Mouse (Mus musculus) T-helper 1 cell (primary cell): ENCODE data around the gene Socs7.
"Not testable (repeated sequence)": the region's sequence is repeated elsewhere in the genome, so short reads cannot be mapped to it uniquely, and the experiment has no call there.

Source experiments
- in situ Hi-C: fragments of 300-600 bp; cut with MboI, MseI; formaldehyde crosslinking; loops from one replicate; pipeline ENCODE4 v1.15.1; 2025; ENCODE audit warnings: high pct_unique_total_duplicates

The Socs7 gene

DNA sequence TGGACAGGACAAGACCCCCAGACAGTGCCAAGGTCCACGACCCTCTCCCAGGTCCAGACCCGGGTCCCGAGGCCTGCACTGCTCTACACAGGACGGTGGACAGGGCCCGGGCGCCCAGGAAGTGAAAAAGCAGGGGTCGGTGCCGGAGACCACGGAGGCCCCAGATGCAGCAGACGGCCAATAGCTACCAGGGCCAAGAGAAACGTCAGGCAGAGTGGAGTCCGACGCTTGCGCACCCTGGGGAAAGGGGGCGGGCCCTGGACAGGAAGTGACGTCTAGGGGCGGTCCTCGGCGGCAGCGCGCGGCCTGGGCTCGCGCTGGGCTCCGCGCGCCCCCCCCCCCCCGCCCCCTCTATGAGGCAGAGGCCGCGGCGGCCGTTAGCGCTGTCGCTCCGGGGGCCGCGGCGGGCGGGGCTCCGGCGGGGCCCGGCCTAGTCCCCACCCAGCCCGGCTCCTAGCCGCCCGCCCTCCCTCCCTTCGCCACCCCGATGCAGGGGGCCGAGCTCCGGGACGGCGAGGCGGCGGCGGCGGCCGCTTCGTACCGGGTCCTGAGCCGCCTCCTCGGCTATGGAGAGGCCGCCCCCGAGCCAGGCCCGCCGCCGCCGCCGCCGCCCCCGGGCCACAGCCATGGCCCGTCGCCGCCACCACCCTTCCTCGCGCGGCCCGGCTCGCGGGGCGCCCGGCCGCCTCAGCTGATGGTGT, at the start of gene Socs7:
Socs7 (plus strand) TSS at position 604 of the 701 bp plus-strand sequence.
- in situ Hi-C loops, result loop anchor here (10.0 kb wide), 1 partner anchor 1293 kb away; no protein-coding TSS in a partner anchor

DNA sequence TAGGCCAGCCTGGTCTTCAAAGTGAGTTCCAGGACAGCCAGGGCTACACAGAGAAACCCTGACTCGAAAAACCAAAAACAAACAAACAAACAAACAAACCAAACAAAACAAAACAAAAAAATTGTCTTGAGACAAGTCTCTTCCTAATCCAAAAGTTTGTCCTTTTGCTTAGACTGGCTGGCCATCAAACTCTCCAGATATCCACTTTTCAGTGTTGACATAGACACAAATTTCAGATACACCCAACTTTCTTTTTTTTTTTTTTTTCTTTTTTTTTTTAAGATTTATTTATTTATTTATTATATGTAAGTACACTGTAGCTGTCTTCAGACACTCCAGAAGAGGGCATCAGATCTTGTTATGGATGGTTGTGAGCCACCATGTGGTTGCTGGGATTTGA, 49.5 kb upstream of the Socs7 start:
- in situ Hi-C loops, result not testable (repeated sequence)

DNA sequence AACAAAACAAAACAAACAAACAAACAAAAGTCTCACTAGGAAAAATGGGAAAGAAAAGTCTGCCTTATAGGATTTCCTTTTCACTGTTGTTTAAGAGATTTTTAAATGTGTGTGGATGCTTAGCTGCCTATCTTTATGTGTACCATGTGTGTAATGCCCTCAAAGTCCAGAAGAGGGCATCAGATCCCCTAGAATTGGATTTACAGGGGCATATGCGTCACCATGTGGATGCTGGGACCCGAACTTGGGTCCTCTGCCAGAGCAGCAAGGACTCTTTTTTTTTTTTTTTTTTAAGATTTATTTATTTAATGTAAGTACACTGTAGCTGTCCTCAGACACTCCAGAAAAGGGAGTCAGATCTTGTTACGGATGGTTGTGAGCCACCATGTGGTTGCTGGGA, 48.2 kb upstream of the Socs7 start:
- in situ Hi-C loops, result no loop called here

DNA sequence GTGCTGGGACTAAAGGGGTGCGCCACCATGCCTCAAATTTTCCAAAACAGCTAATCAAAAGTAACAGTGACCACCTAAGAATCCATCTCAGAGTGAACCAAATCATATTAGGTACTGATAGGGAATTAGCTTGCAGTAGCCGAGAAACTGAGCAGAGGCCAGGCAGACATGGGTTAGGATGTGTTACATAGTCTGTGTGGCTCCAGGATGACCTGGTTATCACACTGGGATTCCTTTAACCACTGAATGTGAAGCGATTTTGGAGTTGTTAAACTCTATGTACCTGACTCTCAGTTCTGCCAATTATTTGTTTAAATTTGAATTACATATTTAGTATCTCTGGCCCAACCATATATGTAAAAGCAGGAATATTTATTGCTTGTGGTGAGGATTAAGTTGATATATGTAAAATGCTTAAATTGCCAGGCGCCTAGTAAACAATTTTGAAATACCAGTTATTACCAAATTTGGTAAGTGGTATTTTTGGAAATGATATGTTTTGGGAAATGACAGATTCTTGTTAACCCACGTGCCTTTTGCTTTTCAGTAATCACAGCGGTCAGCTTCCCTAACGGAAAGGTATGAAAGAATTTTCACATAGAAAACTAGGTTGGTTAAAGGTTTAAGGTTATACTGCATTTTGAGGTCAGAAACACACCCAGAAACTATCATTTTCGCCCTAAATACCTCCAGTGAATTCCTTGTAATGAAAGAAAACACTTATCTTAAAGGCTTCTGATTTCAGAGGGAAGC, 47.4 kb upstream of the Socs7 start:
- in situ Hi-C loops, result loop anchor here (5.0 kb wide), 1 partner anchor 38 kb away; no protein-coding TSS in a partner anchor

GRCm38 (mm10) chr11:97315504-97316503, 46.5 kb upstream of the Socs7 start, which contains the start of gene Mrpl45:
Gene Mrpl45, plus strand, starts transcription at chr11:97315716.
- in situ Hi-C loops, result loop anchor here (5.0 kb wide), 1 partner anchor 39 kb away; no protein-coding TSS in a partner anchor

- in situ Hi-C loops, result no loop called here
Observed at GRCm38 (mm10) chr11:97321197-97321596, 41.2 kb upstream of the Socs7 start.

DNA sequence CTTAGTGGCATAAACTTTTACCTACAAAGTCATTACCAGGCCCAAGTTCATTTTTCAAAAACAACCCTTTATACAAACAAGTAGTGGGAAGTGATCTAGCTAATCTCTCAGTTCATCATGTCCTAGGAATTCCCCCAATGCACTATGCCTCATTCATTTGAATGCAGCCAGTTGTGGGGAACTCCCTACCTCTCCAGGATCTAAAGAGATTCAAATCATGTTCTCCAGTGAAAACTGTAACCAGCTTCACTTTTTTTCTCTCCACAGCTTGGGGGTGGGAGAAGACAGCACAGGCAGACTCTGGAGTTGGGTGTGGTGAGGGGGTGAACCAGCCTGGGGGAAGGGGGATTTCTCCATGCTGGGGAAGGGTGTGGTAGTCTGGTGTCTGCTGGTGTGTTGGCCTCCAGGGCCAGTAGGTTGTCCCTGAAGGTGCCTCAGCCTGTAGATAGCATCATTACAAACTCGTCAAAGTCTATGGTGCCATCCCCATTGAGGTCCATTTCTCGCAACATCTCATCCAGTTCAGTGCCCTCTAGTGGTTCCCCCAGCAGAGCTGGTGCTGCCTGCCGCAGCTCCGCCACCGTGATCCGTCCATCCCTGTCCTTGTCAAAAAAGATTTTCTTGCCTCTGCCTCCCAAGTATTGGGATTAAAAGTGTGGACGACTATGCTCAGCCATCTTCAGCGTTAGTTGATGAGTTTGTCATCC, 40.3 kb upstream of the Socs7 start:
- in situ Hi-C loops, result not testable (repeated sequence)

DNA sequence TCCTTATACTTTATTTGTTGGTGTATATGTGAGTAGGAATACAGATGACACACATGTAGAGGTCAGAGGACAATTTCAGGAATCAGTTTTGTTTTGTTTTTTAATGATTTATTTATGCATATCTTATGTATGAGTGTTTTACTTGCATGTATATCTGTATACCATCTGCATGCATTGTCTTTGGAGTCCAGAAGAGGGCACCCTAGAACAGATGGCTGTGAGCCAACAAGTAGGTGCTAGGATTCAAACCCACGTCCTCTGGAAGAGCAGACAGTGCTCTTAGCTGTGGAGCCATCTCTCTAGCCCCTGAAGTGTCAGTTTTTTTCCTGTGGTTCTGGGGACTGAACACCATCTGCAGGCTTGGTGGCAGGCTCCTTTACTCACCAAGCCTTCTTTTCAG, 37.1 kb upstream of the Socs7 start:
- in situ Hi-C loops, result no loop called here

- in situ Hi-C loops, result no loop called here
Observed at GRCm38 (mm10) chr11:97328148-97328547, 34.2 kb upstream of the Socs7 start.

GRCm38 (mm10) chr11:97330315-97330714, 32.0 kb upstream of the Socs7 start:
- in situ Hi-C loops, result no loop called here

- in situ Hi-C loops, result no loop called here
Observed at GRCm38 (mm10) chr11:97331231-97332190, 30.8 kb upstream of the Socs7 start.

GRCm38 (mm10) chr11:97333044-97333443, 29.3 kb upstream of the Socs7 start:
- in situ Hi-C loops, result no loop called here

- in situ Hi-C loops, result no loop called here
Observed at GRCm38 (mm10) chr11:97333896-97334295, 28.5 kb upstream of the Socs7 start.

DNA sequence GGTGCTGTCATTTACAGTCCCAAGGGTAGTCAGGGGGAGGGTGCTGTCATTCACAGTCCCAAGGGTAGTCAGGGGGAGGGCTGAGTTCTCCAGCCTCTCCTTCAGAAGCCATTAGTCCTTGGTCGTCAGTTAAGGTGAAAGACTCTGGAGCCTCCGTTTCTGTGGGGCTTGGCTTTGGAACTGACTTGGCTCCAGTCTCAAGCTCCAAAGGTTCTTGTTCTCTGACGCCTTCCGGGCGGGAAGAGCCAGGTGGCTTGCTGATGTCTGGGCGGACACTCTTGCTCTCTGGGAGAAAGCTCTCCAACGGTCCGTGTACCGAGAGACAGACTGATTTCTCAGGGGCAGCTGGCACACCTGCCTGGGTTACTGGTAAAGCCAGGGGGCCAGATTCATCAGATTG, 28.0 kb upstream of the Socs7 start:
- in situ Hi-C loops, result no loop called here

DNA sequence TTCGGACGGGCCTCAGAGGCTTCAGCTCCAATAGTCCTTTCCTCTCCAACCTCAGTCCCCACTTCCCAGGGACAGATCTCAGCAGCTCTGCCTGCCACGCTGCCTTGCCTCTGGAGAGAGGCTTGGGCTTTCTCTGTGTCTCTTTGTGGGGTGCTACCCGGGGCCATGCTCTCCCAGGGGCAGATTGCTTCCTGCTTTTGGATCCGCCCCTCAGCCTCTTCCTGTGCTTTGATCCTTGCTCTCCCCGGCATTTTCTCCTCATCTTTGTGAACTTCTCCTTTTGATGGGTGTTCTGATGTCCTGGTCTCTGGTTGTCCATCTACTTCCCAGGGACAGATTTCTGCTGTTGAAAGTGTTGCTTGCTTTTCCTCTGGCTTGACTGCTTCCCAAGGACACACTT, 26.1 kb upstream of the Socs7 start:
- in situ Hi-C loops, result no loop called here

DNA sequence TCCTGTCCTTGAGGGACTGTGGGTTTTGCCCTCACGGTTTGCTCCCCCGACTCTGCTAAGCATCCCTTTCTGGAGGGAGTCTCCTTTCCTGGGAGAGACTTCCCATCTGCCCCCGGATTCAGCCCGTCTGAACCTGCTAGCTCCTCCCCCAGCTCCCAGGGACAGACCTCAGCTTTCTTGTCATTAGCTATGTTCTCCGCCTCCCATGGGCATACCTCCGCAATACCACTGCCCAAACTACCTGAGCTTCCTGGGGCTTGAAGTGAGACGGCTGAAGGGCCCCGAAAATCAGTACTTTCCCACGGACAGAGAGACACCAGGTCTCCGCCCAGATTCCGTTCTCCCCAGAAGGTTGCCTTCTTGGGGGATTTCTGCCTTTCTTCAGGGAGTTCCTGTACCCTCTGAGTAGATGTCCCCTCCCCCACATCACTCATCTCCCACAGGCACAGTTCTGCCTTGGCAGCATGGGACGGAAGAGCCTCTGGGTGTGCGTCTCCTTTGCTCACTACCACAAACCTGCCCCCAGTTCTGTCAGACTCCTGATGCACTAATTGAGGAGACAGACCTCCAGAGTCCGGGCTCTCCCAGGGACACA, 25.5 kb upstream of the Socs7 start:
- in situ Hi-C loops, result no loop called here

- in situ Hi-C loops, result no loop called here
Observed at GRCm38 (mm10) chr11:97337363-97337762, 25.0 kb upstream of the Socs7 start.

DNA sequence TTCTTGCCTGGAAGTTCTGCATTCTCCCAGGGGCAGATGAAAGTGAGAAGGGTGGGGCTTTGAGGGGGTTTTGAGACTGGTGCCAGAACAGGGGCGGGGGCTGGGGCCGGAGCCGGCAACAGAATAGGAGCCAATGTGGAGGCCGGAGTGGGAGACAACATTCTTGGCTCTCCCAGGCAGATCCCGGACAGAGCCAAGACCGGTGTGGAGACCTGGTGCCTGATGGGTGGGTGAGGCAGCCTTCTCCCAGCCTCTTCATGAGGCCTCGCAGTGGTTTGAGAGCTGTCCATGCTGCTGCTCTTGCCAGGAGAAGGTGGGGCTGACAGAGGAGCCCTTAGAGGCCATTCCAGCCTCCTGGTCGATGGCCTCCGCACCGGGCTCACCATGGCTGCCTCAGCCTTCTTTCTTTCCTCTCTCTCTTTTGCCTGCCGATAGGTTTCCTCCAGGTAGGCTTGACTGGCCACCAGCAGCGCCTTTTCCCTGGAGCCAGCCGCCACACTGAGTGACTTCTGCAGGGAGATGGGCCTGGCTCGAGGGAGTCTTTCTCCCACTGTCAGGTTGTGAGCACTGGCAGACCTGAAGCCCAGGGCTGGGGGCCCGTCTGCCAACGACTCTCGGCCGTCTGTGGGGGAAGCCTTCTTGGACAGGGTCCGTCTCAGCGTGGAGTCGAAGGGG, 23.9 kb upstream of the Socs7 start:
- in situ Hi-C loops, result no loop called here

GRCm38 (mm10) chr11:97338977-97339315, 23.4 kb upstream of the Socs7 start:
- in situ Hi-C loops, result no loop called here
